Mouse (Mus musculus) kidney, adult 2 months (tissue): Measurements from ENCODE around the gene Csnk2b.

ENCODE experiments used
- CTCF ChIP-seq: fragments of 200-500 bp; conservative IDR thresholded peaks from 2 replicates; pipeline ENCODE4 v1.5.1; 2011; ENCODE audit warnings: low read depth, mild to moderate bottlenecking, control low read depth, low read length, moderate library complexity, mixed read lengths; ENCODE audit not compliant: insufficient read depth, insufficient read length
- POLR2A ChIP-seq: fragments of 200-500 bp; IDR thresholded peaks from one replicate; pipeline ENCODE4 v1.6.1; 2011; ENCODE audit warnings: low read depth, low read length, control low read depth

- TF ChIP-seq POLR2A (no peak), CTCF (no peak)
These were observed 27.1 kb downstream of the Csnk2b start for GRCm38 (mm10) chr17:35094475-35095365.
